Mouse (Mus musculus) liver, adult (tissue): ENCODE data around the gene Cfap46.

ENCODE experiments used
- GATA4 ChIP-seq: IDR thresholded peaks from 2 replicates; pipeline ENCODE4 v1.6.1; 2014; ENCODE audit warnings: mild to moderate bottlenecking, low read length; ENCODE audit not compliant: insufficient replicate concordance

Gene Cfap46

GRCm38 (mm10) chr7:139692211-139692610 is 8.6 kb upstream of the Cfap46 start:
- no peak for TF ChIP-seq GATA4

- TF ChIP-seq GATA4, result no peak
These were observed 1.7 kb upstream of the Cfap46 start for GRCm38 (mm10) chr7:139685336-139685735.

GRCm38 (mm10) chr7:139684553-139684929 is 924 bp upstream of the Cfap46 start:
- TF ChIP-seq GATA4, result no peak

- TF ChIP-seq GATA4, result no peak
These were observed 1.6 kb downstream of the Cfap46 start for GRCm38 (mm10) chr7:139681921-139682598.

GRCm38 (mm10) chr7:139676433-139676832 is 7.2 kb downstream of the Cfap46 start:
- TF ChIP-seq GATA4, result no peak

GRCm38 (mm10) chr7:139666871-139667270 is 16.7 kb downstream of the Cfap46 start:
- no peak for TF ChIP-seq GATA4

- TF ChIP-seq GATA4, result no peak
These were observed 20.3 kb downstream of the Cfap46 start for GRCm38 (mm10) chr7:139663318-139663717.

GRCm38 (mm10) chr7:139649698-139650097 is 33.9 kb downstream of the Cfap46 start:
- no peak for TF ChIP-seq GATA4

- TF ChIP-seq GATA4, result no peak
These were observed 35.4 kb downstream of the Cfap46 start for GRCm38 (mm10) chr7:139648107-139648824.

GRCm38 (mm10) chr7:139633393-139633792 is 50.2 kb downstream of the Cfap46 start:
- no peak for TF ChIP-seq GATA4

- TF ChIP-seq GATA4, result no peak
These were observed 58.5 kb downstream of the Cfap46 start for GRCm38 (mm10) chr7:139625156-139625555.

GRCm38 (mm10) chr7:139622568-139622967 is 61.0 kb downstream of the Cfap46 start:
- TF ChIP-seq GATA4, result no peak

GRCm38 (mm10) chr7:139615767-139616766 is 67.5 kb downstream of the Cfap46 start:
- no peak for TF ChIP-seq GATA4

GRCm38 (mm10) chr7:139610328-139610727 is 73.3 kb downstream of the Cfap46 start:
- TF ChIP-seq GATA4, result no peak

GRCm38 (mm10) chr7:139595862-139596261 is 87.8 kb downstream of the Cfap46 start:
- no peak for TF ChIP-seq GATA4
